Mouse (Mus musculus) adrenal gland, postnatal 36 days (tissue): ENCODE measurements around the gene Dbr1. TPM values are rescaled to one million over a fixed set of nuclear protein-coding genes. Genes with fewer than 3 reads are reported as not detected.

Experiments
- DNase-seq, 2 experiments: peaks; one replicate each; pipeline ENCODE4 v3.0.0; 2021; ENCODE audit warnings: mixed read lengths in 1 of 2
- total RNA-seq, 2 experiments: library from RNA; stranded (reverse); gene quantifications; 2 replicates each; pipeline ENCODE4 v1.2.3; 2021

The Dbr1 gene
- total RNA-seq, 2 experiments from 2014 or later: 12.8 to 15.0 TPM

- no peak for DNase-seq
Observed at GRCm38 (mm10) chr9:99619688-99620087, 44.1 kb downstream of the Dbr1 start.

GRCm38 (mm10) chr9:99620196-99620595 is 44.6 kb downstream of the Dbr1 start:
- DNase-seq: no peak

DNA sequence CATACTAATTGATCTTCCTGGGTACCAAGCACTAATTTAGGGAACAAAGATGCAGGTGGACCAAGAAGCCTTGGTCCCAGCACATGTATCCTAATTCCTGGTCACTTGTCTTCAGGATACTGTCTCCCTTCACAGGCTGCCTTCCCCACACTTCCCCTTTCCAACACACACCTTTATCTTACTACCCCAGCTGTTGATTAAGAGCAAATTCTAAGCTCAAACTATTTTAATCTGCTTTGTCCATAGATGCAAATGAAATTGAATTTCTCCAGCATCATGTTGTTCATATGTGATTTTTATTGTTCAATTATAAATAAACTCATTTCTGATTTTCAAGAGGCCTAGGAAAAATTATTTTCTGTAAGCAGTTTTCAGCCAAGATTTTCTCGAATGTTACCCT is 46.4 kb downstream of the Dbr1 start:
- no peak for DNase-seq

DNA sequence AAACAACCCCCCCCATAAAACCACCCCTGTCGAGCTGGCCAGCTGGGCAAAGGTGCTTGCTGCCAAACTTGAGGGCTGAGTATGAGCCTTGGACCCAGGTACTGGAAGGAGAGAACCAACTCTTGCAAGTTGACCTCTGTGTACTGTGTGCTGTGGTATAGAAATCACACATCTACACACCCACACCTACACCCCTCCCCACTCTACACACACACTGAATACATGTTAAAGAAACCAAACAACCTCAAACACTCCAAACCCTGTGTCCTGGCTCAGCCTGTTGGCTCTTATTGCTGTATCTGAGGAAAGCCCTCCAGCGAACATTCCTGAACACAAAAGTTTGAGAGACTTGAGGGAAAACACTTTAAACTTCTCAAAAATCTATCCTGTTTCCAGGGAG is 47.4 kb downstream of the Dbr1 start:
- DNase-seq: no peak

GRCm38 (mm10) chr9:99624117-99624516 is 48.5 kb downstream of the Dbr1 start:
- DNase-seq: peak; percentile 47 to 63

DNA sequence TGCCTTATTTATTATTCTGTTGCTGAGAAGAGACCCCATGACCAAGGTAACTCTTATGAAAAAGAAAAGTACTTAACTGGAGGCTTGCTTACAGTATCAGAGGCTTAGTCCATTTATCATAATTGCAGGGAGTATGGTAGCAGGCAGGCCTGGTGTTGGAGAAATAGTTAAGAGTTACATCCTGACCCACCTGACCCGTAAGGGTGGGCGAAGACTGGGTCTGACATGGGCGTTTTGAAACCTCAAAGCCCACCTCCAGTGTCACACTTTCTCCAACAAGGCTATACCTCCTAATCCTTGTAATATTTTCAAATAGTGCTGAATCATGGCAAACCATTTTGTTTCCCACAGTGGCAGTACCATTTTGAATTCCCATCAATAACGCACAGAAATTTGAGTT is 53.0 kb downstream of the Dbr1 start:
- DNase-seq: no peak

DNA sequence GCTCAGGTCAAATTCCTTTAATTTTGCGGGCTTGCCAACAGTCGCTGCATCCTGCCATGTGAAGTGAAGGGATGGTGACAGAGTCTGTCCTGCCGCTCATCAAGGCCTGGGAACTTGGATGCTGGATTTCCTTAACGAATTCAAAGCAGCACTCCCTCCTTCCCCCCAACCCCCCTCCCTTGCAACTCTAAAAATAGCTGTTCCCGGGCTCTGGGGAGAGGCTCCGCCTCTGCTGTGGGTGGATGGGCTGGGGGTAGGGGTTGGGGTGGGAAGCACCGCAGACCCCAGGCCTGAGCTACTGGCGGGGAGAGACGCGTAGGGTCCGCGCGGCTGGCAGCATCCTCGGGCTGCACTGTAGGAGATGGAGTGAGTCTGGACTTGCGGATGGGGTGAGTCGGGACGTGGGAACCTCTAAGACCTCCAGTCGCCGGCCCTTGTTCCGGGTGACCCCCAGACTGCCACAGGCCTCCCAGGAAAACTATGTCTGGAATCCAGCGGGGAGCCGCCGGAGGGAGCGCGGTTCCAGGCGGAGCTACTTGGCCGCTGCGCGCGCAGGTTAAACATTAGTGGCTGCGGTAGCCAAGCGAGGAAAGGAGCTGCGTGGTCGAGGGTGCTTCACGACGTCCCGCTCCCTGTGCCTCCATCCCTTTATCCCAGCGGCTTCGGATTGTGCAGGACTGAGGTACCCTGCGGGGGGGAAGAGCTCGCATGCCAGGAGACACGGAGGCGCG is 53.8 kb downstream of the Dbr1 start, which contains the start of gene Dzip1l:
Gene Dzip1l (plus strand): TSS at position 216 of the 731 bp plus-strand sequence.
- DNase-seq: peak; percentile 72 to 80

DNA sequence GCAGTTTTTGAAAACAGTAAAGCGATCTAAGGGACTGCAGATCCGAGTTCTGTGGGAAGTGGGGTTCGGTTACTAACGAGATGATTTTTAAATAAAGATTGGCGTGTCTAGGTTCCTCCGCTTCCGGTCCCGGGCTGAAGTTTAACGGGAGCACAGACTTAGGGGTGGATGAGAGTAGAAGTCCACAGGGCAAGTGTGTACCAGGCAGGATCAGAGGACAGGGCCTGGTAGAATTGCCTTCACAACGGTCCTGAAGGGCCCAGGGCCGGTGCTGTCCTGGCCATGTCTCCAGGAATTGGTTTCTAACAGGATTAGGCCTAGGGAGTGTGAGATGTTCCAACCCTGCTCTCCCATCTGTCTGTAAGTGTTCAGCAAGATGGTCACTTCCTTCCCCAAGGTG is 54.5 kb downstream of the Dbr1 start:
- DNase-seq: peak; percentile 15 to 40

GRCm38 (mm10) chr9:99630528-99631125 is 55.0 kb downstream of the Dbr1 start:
- no peak for DNase-seq

- DNase-seq: no peak
Observed at GRCm38 (mm10) chr9:99631781-99632180, 56.2 kb downstream of the Dbr1 start.

DNA sequence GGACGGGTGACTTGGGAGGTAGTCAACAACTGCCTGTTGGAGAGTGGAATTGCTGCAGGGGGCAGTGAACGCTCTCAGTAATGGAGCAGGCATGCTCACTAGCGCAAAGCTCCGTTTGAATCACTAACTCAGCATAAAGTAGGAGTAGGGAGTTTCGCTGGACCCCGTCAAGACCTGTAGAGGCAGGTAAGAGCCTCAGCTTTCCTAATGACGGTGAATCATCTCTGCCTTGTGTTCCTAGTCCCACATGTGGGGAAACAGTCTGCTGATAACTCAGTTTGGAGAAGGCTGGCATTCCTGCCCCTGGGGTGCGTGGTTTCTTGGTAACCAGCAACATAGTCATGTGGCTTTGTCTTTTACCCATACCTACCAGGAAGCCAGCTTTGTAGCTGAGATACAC is 56.7 kb downstream of the Dbr1 start:
- no peak for DNase-seq

Other genes with a start within 250 kb of the Dbr1 start
- under 1 TPM; 0.26 to 0.43 TPM for gene Esyt3, start 217.2 kb upstream of the Dbr1 start, total RNA-seq
- 10 to 100 TPM; 43.5 to 66.9 TPM for gene Mras, start 138.4 kb upstream of the Dbr1 start, total RNA-seq
- gene Nme9, start 124.3 kb upstream of the Dbr1 start, total RNA-seq: not detected
- 10 to 100 TPM; 24.1 to 43.3 TPM for gene Armc8, start 6.9 kb upstream of the Dbr1 start, total RNA-seq
- not detected for gene A4gnt, start 36.7 kb downstream of the Dbr1 start, total RNA-seq
- 1 to 10 TPM; 4.5 to 4.6 TPM for gene Dzip1l, start 53.7 kb downstream of the Dbr1 start, total RNA-seq
- not detected for gene Cldn18, start 141.5 kb downstream of the Dbr1 start, total RNA-seq